Mouse (Mus musculus): ENCODE results near the gene Tef. TPM values are rescaled to one million over a fixed set of nuclear protein-coding genes. Genes with fewer than 3 reads are reported as not detected.

Tef gene
- polyA plus RNA-seq, 1 experiment from 2014 or later: 22.4 TPM

- H3K27me3 ChIP-seq: no peaks in the 10 kb centered on the region
- peaks cover 41% of the 10 kb centered on the region for H3K36me3 ChIP-seq
- ATAC-seq (ENCODE audit: low FRiP score): no peak
- no peak overlapping the region for H3K4me3 ChIP-seq
- no peaks in the 10 kb centered on the region for H3K4me1 ChIP-seq (replicated peaks)
- 87% methylated on average over 9 of the region's 9 CpGs for WGBS
- H3K9me3 ChIP-seq: no peaks in the 10 kb centered on the region
- H3K4me2 ChIP-seq: no peak overlapping the region
- no peak overlapping the region for H3K9ac ChIP-seq
- no peak overlapping the region for H3K27ac ChIP-seq
Measured at GRCm38 (mm10) chr15:81846755-81847154, 44.5 kb downstream of the Tef start.

- no peaks in the 10 kb centered on the region for H3K4me1 ChIP-seq (replicated peaks)
- H3K36me3 ChIP-seq: peaks cover 45% of the 10 kb centered on the region
Measured at GRCm38 (mm10) chr15:81847161-81847560, 44.9 kb downstream of the Tef start.

GRCm38 (mm10) chr15:81847861-81848260, 45.6 kb downstream of the Tef start:
- Histone ChIP-seq H3K9me3 (no peaks in the 10 kb centered on the region), H3K27me3 (no peaks in the 10 kb centered on the region), H3K4me1 (replicated peaks) (no peaks in the 10 kb centered on the region), H3K27ac (no peak overlapping the region), H3K36me3 (peaks cover 47% of the 10 kb centered on the region), H3K9ac (no peak overlapping the region), H3K4me3 (no peak overlapping the region), H3K4me2 (no peak overlapping the region)
- 89% methylated on average over 5 of the region's 5 CpGs for WGBS
- ATAC-seq (ENCODE audit: low FRiP score): no peak

More at GRCm38 (mm10) chr15:81847161-81847560, 44.9 kb downstream of the Tef start:
- no peak overlapping the region for H3K4me2 ChIP-seq
- ATAC-seq (ENCODE audit: low FRiP score): no peak
- H3K9me3 ChIP-seq: no peaks in the 10 kb centered on the region
- no peak overlapping the region for H3K4me3 ChIP-seq
- H3K27me3 ChIP-seq: no peaks in the 10 kb centered on the region
- no peak overlapping the region for H3K27ac ChIP-seq
- no peak overlapping the region for H3K9ac ChIP-seq
- WGBS: 93% methylated on average over 4 of the region's 4 CpGs

GRCm38 (mm10) chr15:81848301-81848700, 46.1 kb downstream of the Tef start:
- ATAC-seq (ENCODE audit: low FRiP score): no peak
- H3K27ac ChIP-seq: no peak overlapping the region
- H3K9me3 ChIP-seq: no peaks in the 10 kb centered on the region
- H3K36me3 ChIP-seq: peaks cover 47% of the 10 kb centered on the region
- WGBS: 46% methylated on average over 7 of the region's 7 CpGs
- no peaks in the 10 kb centered on the region for H3K4me1 ChIP-seq (replicated peaks)
- H3K4me3 ChIP-seq: no peak overlapping the region
- no peak overlapping the region for H3K4me2 ChIP-seq
- no peaks in the 10 kb centered on the region for H3K27me3 ChIP-seq
- no peak overlapping the region for H3K9ac ChIP-seq

DNA sequence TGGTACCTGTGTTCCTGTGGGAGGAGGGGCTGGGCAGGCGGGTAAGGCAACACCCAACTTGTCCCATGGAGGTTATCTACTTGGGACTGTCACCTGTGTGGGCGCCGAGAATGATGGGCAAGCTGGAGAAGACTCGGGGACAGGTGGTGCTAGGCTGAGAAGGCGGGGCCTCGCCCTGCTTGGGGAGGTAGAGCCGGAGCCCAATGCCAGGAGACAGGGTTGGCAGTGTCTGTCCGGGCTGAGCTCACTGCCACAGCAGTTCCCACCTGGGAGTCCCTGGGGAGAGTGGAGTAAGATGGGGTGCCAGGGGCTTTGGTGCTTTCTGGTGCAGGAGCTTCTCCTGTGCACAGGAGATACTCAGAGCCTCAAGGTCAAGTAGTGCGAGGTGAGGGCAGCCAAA, 46.9 kb downstream of the Tef start:
- Histone ChIP-seq H3K9ac (no peak overlapping the region), H3K4me3 (no peak overlapping the region), H3K4me1 (replicated peaks) (no peaks in the 10 kb centered on the region), H3K27ac (no peak overlapping the region), H3K36me3 (peaks cover 50% of the 10 kb centered on the region), H3K9me3 (no peaks in the 10 kb centered on the region), H3K27me3 (no peaks in the 10 kb centered on the region), H3K4me2 (no peak overlapping the region)
- ATAC-seq (ENCODE audit: low FRiP score): no peak
- 90% methylated on average over 9 of the region's 9 CpGs for WGBS

- Histone ChIP-seq H3K4me1 (replicated peaks) (peaks cover 10% of the 10 kb centered on the region), H3K27ac (no peak overlapping the region)
- 88% methylated on average over 14 of the region's 14 CpGs for WGBS
Measured at GRCm38 (mm10) chr15:81850718-81851117, 48.5 kb downstream of the Tef start.

DNA sequence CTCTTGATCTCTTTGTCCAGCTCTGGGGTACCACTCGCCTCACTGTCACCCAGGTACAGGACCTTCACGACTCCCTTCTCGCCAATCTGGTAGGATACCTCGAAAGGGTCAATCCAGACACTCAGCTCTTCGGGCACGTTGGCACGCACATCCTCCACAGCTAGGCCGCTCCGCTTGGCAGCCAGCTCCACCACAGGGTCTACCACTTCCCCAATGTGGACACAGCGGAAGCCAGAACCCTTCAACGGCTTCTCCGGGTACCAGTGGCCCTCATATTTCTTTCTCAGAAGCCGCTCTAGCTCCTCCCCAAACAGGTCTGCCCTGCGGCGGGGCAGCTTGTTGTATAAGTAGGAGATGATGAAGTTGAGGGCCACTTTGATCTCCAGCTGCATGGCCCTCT, 49.2 kb downstream of the Tef start:
- Histone ChIP-seq H3K4me1 (replicated peaks) (peaks cover 10% of the 10 kb centered on the region), H3K27me3 (no peaks in the 10 kb centered on the region), H3K4me2 (no peak overlapping the region), H3K9me3 (no peaks in the 10 kb centered on the region), H3K9ac (no peak overlapping the region), H3K36me3 (peaks cover 51% of the 10 kb centered on the region), H3K27ac (no peak overlapping the region), H3K4me3 (no peak overlapping the region)
- WGBS: 97% methylated on average over 15 of the region's 15 CpGs
- ATAC-seq (ENCODE audit: low FRiP score): no peak

More at GRCm38 (mm10) chr15:81850718-81851117, 48.5 kb downstream of the Tef start:
- Histone ChIP-seq H3K4me2 (no peak overlapping the region), H3K36me3 (peaks cover 51% of the 10 kb centered on the region), H3K9me3 (no peaks in the 10 kb centered on the region), H3K27me3 (no peaks in the 10 kb centered on the region), H3K9ac (no peak overlapping the region), H3K4me3 (no peak overlapping the region)
- no peak for ATAC-seq (ENCODE audit: low FRiP score)

DNA sequence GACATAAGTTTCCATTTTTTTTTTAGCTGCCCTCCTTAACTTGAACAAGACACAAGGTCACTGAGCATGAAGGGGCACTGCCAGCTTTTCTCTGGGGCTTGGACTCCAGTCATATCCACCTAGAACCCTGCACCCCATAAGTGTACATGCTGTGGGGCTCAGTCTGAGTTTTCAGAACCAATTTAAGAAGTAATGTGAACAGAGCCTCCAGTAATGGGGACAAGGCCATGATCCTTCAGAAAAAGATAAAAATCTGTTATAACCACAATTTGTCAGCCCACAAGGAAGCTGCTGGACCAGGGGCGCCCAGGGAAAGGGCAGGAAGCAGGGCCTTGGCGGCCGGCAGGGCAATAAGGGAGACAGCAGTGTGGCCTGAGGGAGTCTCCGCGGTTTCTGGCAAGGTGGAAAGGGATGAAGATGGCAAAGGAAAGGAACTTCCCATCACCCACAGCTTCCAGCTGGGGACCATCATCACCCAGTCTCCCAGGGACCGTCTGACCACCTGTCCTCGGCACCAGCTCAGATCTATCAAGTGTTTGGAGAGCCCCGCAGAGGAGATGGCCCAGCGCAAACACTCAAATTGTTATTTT, 50.3 kb downstream of the Tef start:
- H3K36me3 ChIP-seq: peaks cover 45% of the 10 kb centered on the region
- no peaks in the 10 kb centered on the region for H3K9me3 ChIP-seq
- no peak overlapping the region for H3K27ac ChIP-seq
- no peak overlapping the region for H3K4me2 ChIP-seq
- H3K4me1 ChIP-seq (replicated peaks): peaks cover 21% of the 10 kb centered on the region
- H3K4me3 ChIP-seq: no peak overlapping the region
- no peak overlapping the region for H3K9ac ChIP-seq
- 92% methylated on average over 9 of the region's 9 CpGs for WGBS
- no peaks in the 10 kb centered on the region for H3K27me3 ChIP-seq
- ATAC-seq (ENCODE audit: low FRiP score): no peak

GRCm38 (mm10) chr15:81853081-81853480, 50.9 kb downstream of the Tef start:
- Histone ChIP-seq H3K4me1 (replicated peaks) (peaks cover 21% of the 10 kb centered on the region), H3K4me3 (no peak overlapping the region), H3K27me3 (no peaks in the 10 kb centered on the region), H3K36me3 (peaks cover 40% of the 10 kb centered on the region), H3K27ac (no peak overlapping the region), H3K9me3 (no peaks in the 10 kb centered on the region), H3K9ac (no peak overlapping the region), H3K4me2 (no peak overlapping the region)
- ATAC-seq (ENCODE audit: low FRiP score): no peak
- WGBS: 95% methylated on average over 7 of the region's 7 CpGs

GRCm38 (mm10) chr15:81856030-81856790, 54.0 kb downstream of the Tef start:
- H3K9ac ChIP-seq: peak overlapping the region; percentile 88
- H3K4me2 ChIP-seq: peak overlapping the region; percentile 95
- peak overlapping the region; percentile 92 for H3K4me3 ChIP-seq
- peak; percentile 88 for ATAC-seq (ENCODE audit: low FRiP score)
- under 1% methylated on average over 28 of the region's 28 CpGs for WGBS
- no peaks in the 10 kb centered on the region for H3K27me3 ChIP-seq
- H3K27ac ChIP-seq: peak overlapping the region; percentile 95
- H3K9me3 ChIP-seq: no peaks in the 10 kb centered on the region
- peaks cover 38% of the 10 kb centered on the region for H3K4me1 ChIP-seq (replicated peaks)
- H3K36me3 ChIP-seq: peaks cover 16% of the 10 kb centered on the region

- Histone ChIP-seq H3K4me2 (peak overlapping the region; percentile 95), H3K27me3 (no peaks in the 10 kb centered on the region), H3K4me1 (replicated peaks) (peaks cover 38% of the 10 kb centered on the region), H3K4me3 (peak overlapping the region; percentile 92), H3K9ac (peak overlapping the region; percentile 88), H3K9me3 (no peaks in the 10 kb centered on the region), H3K36me3 (0 out of 2 replicates have a peak, but pooled peaks cover 6% of the 10 kb centered on the region), H3K27ac (peak overlapping the region; percentile 95)
- ATAC-seq (ENCODE audit: low FRiP score): no peak
- 2% methylated on average over 14 of the region's 14 CpGs for WGBS
Measured at GRCm38 (mm10) chr15:81856938-81857723, 54.9 kb downstream of the Tef start.

DNA sequence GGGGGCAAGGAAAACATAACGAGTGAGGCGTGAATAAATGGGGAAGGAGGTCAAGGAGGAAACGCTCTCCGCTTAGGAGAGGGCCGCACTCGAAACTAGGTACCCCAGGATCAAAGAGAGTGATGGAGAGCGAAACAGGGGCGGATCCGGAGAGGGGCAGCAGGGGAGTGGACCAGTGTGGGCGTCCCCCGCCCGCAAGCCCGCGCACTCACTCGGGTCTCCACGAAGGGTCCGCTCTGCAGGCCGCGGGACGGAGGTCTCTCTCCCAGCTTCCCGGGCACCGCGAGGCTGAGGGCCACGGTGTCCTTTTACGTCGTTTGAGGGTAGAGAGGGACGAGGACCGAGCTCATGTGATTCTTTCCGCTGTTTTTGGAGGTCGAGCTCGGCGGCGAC, 55.5 kb downstream of the Tef start:
- ATAC-seq (ENCODE audit: low FRiP score): no peak
- Histone ChIP-seq H3K4me3 (peak overlapping the region; percentile 92), H3K27me3 (no peaks in the 10 kb centered on the region), H3K4me2 (peak overlapping the region; percentile 95), H3K9ac (peak overlapping the region; percentile 88), H3K9me3 (no peaks in the 10 kb centered on the region), H3K36me3 (0 out of 2 replicates have a peak, but pooled peaks cover 4% of the 10 kb centered on the region), H3K27ac (peak overlapping the region; percentile 95), H3K4me1 (replicated peaks) (peaks cover 38% of the 10 kb centered on the region)
- under 1% methylated on average over 33 of the region's 33 CpGs for WGBS

All from hindbrain, embryonic 13.5 days (tissue).